Mouse (Mus musculus) heart, postnatal 25 days (tissue): ENCODE results near the gene Slc6a9. TPM values are rescaled to one million over a fixed set of nuclear protein-coding genes. Genes with fewer than 3 reads are reported as not detected.

ENCODE experiments used
- DNase-seq: peaks from one replicate; pipeline ENCODE4 v3.0.0; 2022; ENCODE audit warnings: low spot score
- intact Hi-C: fragments of 180-260 bp; cut with DNase I; formaldehyde crosslinking; loops from one replicate; pipeline ENCODE4 v1.15.1; 2025
- total RNA-seq, 2 experiments: library from RNA; stranded (reverse); gene quantifications; 2 replicates each; pipeline ENCODE4 v1.2.3; 2021

Gene Slc6a9
- total RNA-seq, 2 experiments from 2014 or later: 2.6 to 2.7 TPM

DNA sequence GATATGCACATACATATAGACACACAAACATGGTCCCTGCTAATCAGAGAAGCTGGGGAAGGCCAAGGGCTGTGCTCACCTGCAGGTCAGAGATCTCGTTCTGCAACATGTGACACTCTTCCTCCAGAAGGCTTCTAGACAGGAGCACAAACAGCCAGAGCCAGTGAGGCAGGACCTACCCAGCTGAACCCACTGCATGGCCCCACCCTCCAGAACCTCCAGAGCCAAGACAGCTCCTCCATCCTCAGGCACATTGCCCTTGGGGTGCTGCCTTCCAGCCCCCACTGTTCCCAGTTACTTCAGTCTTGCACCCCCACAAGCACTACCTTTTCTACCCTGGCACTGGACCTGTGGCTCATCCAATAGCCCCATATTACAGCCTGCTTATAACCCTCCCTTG lies 36.1 kb downstream of the Slc6a9 start:
- DNase-seq: no peak
- intact Hi-C loops: no loop called here

- intact Hi-C loops: no loop called here
- DNase-seq: no peak
Measured at GRCm38 (mm10) chr4:117871787-117872186, 37.5 kb downstream of the Slc6a9 start.

- intact Hi-C loops: no loop called here
- DNase-seq: no peak
Measured at GRCm38 (mm10) chr4:117872471-117872886, 38.2 kb downstream of the Slc6a9 start, which contains the start of gene Ccdc24. Gene Ccdc24, minus strand, starts transcription at chr4:117872557.

GRCm38 (mm10) chr4:117873615-117874014 lies 39.3 kb downstream of the Slc6a9 start:
- intact Hi-C loops: no loop called here
- no peak for DNase-seq

DNA sequence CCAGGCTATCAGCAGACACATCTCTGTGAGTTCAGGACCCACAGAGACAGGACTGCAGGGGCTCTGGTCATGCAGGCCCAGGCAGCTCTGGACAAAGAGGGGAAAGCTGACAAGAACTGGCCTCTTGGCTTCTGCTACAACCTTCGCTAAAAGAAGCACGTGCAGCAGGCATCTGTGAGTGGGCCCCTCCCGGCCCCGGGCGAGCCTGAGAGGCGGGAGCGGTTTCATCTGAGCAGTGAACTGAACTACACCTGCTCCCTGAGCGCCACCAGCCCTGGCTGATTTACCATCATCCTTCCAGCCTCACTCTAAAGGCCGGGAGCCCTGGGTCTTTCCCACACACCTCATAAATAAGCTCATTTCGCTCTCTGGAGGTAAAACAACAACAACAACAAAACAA lies 44.0 kb downstream of the Slc6a9 start:
- no peak for DNase-seq
- intact Hi-C loops: no loop called here

DNA sequence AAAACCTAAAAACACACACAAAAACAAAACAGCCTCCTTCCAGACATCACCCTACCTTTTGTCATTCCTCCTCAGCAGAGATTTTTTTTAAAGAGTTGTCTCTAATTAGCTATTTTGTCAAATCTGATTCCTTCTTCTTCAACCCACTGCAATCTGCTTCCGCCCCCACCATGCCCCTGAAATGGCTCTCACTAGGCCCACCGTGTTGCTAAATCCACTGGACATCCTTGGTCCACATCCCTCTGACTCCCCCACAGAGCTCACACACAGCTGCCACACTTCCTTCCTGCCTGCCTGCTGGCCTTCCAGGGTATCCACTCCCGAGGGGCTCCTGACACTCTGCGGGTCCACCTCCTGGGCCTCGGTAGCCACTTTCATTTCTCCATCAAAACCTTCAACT lies 44.4 kb downstream of the Slc6a9 start:
- intact Hi-C loops: no loop called here
- DNase-seq: no peak

DNA sequence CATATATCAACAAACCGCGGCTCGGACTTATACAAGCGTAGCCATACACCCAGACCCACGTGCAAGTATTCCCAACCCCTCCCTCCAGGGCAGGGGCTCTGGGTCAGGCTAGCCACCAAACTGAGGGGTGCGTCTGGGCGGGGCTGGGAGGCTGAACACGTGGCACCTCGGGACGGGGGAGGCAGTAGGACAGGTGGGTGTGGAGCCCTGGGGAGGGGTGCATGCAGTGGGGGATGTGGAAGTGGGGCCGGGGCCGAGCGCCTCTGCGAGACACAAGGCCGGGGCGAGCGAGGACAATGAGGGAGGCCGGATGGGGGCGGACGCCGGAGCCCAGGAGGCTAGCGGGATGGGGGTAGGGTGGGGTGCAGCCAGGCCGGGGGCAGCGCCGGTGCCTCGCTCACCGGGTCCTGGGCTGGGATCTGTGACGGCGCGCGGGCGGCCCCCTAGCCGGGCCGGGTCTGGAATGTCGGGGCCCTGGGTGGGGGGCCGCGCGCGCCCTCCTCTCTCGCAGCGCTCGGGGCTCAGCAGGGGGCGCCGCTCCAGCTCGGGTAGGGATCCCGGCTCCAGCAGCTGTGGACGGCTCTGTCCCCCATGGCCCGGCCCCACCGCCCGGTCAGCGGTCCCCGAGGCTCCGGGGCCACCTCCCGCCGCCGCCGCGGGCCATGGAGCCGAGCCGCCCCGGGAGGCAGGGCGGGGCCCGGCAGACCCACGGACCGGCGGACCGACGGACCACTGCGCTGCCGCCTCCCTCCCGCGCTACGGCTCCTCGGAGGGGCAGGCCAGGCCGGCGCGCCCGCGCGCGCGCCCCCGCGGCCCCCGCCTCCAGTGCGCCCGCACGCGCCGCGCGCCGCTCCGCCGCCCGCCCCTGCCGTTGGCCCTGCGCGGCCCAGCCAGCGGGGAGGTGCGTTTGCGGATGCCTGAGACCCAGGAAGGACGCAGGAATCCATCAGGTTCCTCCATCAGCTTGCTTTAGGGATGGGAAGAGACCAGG lies 48.7 kb downstream of the Slc6a9 start, which contains the start of gene B4galt2:
B4galt2 (minus strand) TSS at position 787 of the 991 bp plus-strand sequence.
- DNase-seq: peak; percentile 37
- intact Hi-C loops: loop anchor here (5.0 kb wide), 1 partner anchor 199 kb away; no protein-coding TSS in a partner anchor

DNA sequence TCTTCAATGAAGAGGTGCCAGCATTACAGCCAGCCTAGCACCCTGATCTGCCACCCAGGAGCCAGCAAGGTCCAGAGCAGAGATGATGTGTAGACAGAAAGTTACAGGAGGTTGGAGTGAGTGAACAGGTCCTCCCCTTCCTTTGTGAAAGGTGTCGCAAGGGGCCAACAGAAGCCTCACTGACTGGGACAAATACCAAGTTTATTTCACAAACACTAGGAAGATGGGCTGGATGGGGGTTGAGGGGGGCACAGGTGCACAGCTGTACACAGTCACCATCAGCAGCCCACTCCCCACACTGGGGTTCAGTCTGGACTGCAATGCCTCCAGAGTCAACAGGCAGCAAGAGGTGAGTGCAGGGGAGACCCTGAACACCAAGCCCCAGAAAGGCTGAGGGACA lies 49.8 kb downstream of the Slc6a9 start:
- no peak for DNase-seq
- intact Hi-C loops: loop anchor here (5.0 kb wide), 1 partner anchor 198 kb away; no protein-coding TSS in a partner anchor

DNA sequence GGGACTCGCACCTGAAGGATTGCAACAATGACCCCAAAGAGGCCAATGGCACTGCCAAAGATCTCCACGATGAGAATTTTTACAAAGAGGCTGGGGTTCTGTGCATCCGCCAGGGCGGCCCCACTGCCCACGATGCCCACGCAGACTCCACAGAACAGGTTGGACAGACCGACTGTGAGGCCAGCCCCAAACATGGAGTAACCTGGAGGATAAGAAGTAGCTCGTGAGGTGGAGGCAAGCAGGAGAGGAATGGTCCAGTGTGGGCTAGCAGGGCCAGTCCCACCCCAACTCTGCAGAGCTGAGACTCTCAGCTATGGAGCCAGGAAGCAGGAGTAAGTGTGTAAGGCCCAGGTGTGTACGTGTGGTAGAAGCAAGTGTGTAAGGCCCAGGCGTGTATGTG lies 50.8 kb downstream of the Slc6a9 start:
- intact Hi-C loops: no loop called here
- no peak for DNase-seq

DNA sequence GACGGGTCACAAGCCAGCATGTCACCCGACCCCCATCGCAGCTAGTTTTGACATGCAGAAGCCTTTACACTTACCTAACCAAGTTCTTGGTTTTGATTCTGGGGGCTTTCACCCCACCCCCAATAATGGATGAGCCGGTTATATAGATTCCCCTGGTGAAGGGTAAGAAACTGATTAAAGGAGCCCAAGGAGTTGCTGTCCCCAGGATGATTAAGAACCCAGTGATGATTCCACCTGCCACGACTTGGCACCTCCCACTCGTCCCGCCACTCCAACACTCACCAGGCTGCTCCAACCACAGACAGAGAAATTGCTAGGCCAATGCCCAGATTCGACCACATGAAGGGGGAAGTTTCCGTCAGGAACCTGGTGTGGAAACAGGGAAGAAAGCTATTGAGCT lies 51.7 kb downstream of the Slc6a9 start:
- intact Hi-C loops: no loop called here
- no peak for DNase-seq

- DNase-seq: no peak
- intact Hi-C loops: no loop called here
Measured at GRCm38 (mm10) chr4:117886644-117887043, 52.3 kb downstream of the Slc6a9 start.

GRCm38 (mm10) chr4:117887133-117887532 lies 52.8 kb downstream of the Slc6a9 start, which contains the start of gene Atp6v0b:
Gene Atp6v0b, minus strand, starts transcription at chr4:117887333.
- intact Hi-C loops: no loop called here
- peak; percentile 89 for DNase-seq

DNA sequence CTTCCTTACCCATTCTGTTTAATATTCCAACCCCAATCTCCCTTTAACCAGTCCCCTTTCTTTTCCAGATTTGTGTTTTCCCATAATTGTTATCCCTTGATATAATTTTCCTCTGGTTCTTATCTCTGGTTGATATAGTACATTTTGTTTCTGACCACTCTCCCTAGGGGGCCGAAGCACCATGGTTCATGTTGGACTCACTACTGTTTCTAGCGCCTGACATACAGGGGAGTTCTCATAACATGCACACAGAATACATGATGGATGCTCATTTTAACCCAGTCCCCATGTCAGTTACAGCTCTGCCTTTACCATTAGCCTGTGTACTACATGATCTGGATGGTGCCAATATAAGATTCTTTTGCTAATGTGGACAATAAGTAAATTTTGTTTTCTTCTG lies 53.6 kb downstream of the Slc6a9 start:
- DNase-seq: no peak
- intact Hi-C loops: no loop called here

GRCm38 (mm10) chr4:117889471-117889870 lies 55.2 kb downstream of the Slc6a9 start:
- intact Hi-C loops: no loop called here
- DNase-seq: no peak

- intact Hi-C loops: no loop called here
- DNase-seq: no peak
Measured at GRCm38 (mm10) chr4:117890031-117890430, 55.7 kb downstream of the Slc6a9 start.

GRCm38 (mm10) chr4:117890750-117891149 lies 56.4 kb downstream of the Slc6a9 start:
- DNase-seq: no peak
- intact Hi-C loops: no loop called here

DNA sequence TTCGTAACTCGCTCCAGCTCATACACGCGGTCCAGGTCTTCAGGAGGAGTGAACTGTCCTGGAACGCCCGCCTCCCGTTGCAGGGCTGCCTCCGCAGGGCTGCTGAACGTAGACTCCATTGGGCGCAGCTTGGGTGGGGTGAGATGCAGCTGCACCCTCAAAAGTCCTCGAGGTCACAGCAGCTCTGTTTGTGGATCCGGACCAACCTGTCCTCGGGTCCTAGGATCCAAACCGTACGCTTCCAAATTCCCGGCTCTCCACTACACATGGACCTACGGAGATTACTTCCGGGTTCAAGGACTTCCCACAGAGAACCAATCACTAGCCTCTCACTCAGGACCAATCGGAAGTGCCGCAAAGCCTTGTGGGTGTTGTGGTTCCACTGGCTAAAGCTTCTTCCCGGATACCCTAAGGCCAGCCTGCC lies 57.4 kb downstream of the Slc6a9 start, which contains the start of gene Dph2:
Dph2 (minus strand) TSS at position 295 of the 424 bp plus-strand sequence.
- intact Hi-C loops: loop anchor here (1.0 kb wide), 1 partner anchor 23 kb away; the partner anchor contains the start of gene Ipo13
- DNase-seq: peak; percentile 75

DNA sequence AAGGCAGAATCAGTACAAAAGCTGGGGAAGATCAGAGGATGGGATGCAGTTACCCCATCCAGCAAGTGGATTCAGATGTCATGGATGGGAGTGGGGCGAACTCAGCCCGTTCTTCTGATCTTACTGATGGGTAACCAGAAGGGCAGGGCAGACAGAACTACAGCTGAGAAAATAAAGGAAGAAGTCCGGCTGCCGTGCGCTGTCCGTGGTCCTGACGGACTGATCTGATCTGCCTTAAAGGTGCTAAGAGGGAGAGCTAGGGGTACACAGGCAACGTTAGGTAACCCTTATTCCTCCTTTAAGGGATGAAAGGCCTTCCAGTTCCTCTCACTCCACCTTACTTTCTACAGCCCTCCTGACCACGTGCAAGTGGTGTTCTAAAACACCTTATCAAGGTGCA lies 59.1 kb downstream of the Slc6a9 start:
- intact Hi-C loops: no loop called here
- DNase-seq: no peak

DNA sequence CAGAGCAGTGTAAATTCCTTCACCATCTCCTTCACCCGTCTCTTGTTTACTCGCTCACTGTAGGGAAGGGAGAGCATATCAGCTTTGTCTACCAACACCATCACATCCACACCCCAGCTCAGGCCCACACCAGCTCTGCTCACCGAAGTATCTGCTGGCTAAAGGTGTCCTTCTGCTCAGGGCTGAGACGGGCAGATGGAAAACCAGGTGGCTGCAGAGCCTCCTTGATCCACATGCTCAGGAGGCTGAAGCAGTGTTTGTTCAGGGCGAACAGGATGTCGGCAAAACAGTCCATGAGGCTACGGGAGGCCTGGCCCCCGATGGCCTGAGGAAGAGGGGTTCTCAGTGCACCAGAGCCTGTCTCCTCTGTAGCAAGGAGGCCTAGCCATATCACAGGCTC lies 60.3 kb downstream of the Slc6a9 start:
- intact Hi-C loops: no loop called here
- DNase-seq: no peak

- intact Hi-C loops: no loop called here
- DNase-seq: no peak
Measured at GRCm38 (mm10) chr4:117895339-117895738, 61.0 kb downstream of the Slc6a9 start.

- intact Hi-C loops: no loop called here
Measured at GRCm38 (mm10) chr4:117896031-117896430, 61.7 kb downstream of the Slc6a9 start.

More at GRCm38 (mm10) chr4:117896031-117896430, 61.7 kb downstream of the Slc6a9 start:
- DNase-seq: no peak
